Mouse (Mus musculus): ENCODE results near the gene Zkscan7. TPM values are rescaled to one million over a fixed set of nuclear protein-coding genes. Genes with fewer than 3 reads are reported as not detected.

The Zkscan7 gene
- polyA plus RNA-seq, 1 experiment = 4.0 TPM

DNA sequence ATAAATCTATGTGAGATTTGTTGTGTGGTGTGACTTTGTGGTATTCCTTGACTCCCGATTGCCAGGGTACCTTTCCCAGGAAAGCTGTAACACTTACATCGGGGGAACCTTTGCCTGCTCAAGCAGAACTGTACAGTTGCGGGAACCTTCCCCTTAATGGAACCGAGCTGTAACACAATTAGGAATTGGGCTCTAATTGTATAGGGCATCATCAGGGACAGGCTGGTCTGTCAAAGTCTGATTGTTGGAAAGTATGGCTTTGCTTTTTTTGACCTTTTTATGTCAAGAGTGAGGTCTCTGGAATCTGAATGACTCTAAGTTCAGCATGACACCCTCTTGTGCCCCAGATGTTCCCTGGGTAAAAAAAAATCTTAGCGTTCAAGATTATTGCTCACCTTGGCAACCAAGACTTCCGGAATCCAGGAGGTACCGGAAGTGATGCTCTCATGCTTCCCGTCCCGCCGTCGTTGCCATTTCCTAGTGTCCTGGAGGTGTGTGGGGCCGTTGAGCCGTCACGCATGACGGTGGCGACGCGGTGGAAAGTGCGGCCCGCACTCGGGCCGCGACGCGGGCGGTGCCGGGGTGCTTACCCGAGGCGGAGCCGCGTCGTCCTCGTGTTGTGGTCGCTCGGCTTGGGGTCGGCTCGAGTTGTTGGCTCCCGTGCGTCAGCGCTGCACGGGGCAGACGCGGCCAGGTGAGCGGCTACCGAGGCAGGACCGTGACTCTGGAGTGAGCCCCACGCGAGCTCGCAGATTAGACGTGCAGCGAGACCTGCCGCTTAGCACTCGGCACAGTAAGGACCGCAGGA is 1.1 kb downstream of the Zkscan7 start:
- H3K4me3 ChIP-seq (replicated peaks; ENCODE audit: extremely low read depth, low read depth, low read length) = peak overlapping the region; percentile 96
- TF ChIP-seq POLR2A (IDR thresholded peaks at IDR 0.05; ENCODE audit: borderline replicate concordance, extremely low read depth, low read depth, low read length) (peak; percentile 84; the same call in 1 of the 2 replicates), CTCF (IDR thresholded peaks at IDR 0.05; ENCODE audit: insufficient read depth, low read length) (no peak)
- DNase-seq = peak; percentile 61
- no peaks in the 10 kb centered on the region; the same call in 1 of the 2 replicates for H3K4me1 ChIP-seq (ENCODE audit: control insufficient read depth, insufficient read depth, low read length)
- WGBS = 7% methylated on average over 54 of the region's 54 CpGs

DNA sequence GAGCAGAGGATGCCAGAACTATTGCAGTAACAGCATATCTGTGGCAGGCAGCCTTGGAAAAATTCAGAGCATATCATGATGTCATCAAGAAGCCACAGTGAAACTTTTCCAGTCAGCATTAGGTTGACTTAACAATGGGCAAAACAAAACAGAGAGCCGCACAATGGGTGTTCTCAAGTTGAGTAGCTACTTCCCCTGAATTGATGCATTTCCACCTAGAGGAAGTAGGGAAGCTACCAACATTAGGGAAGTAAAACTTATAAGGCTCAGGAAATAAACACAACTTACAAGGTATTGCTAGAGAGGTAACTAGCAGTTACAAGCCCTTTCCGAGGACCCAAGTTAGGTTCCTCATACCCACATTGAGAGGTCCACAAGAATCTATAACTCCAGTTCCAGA is 15.6 kb downstream of the Zkscan7 start:
- TF ChIP-seq POLR2A (IDR thresholded peaks at IDR 0.05; ENCODE audit: borderline replicate concordance, extremely low read depth, low read depth, low read length) (no peak), CTCF (IDR thresholded peaks at IDR 0.05; ENCODE audit: insufficient read depth, low read length) (no peak)
- 77% methylated on average over 2 of the region's 2 CpGs for WGBS
- no peak for DNase-seq
- Histone ChIP-seq H3K4me1 (ENCODE audit: control insufficient read depth, insufficient read depth, low read length) (no peaks in the 10 kb centered on the region), H3K4me3 (replicated peaks; ENCODE audit: extremely low read depth, low read depth, low read length) (no peak overlapping the region)

DNA sequence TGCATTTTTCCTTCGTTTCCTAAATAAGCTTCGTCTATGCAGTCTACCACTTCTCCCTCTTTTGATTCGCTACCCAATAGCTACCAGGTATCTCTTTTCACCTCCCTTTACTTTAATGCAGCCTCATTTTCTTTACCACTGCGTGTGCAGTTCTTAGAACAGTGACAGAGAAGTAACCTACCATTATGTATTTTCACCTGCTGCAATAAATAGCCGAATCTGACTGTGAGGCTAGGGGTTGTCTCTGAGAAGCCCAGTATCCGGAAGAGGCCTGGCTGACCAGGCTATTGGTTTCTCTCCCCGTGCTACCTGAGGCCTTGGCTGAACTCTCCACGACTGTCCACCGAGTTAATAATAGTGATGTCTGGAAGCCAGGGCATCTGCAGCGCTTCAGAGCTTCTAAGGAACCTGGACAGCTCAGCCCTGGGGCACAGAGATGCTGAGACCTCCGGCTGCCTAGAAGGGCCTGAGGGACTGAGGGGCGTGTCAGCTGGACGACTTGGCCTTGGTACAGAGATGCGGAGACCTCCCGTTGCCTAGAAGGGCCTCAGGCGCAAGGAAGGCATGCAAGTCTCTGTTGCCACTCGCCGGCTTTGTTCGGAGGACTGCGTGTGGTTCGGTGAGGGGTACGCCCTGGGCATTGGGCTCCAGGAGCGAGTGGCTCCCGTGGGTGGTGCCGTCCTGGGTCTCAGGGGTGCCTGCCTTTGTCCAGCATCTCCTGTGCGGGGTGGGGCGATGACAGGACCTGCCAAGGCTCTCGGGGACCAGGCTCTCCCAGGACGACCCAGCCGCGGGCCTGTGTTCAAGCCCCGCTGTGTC is 17.4 kb downstream of the Zkscan7 start:
- WGBS = 18% methylated on average over 32 of the region's 32 CpGs
- DNase-seq = peak; percentile 24
- TF ChIP-seq POLR2A (IDR thresholded peaks at IDR 0.05; ENCODE audit: borderline replicate concordance, extremely low read depth, low read depth, low read length) (peak; percentile 26; the same call in 1 of the 2 replicates), CTCF (IDR thresholded peaks at IDR 0.05; ENCODE audit: insufficient read depth, low read length) (no peak)

DNA sequence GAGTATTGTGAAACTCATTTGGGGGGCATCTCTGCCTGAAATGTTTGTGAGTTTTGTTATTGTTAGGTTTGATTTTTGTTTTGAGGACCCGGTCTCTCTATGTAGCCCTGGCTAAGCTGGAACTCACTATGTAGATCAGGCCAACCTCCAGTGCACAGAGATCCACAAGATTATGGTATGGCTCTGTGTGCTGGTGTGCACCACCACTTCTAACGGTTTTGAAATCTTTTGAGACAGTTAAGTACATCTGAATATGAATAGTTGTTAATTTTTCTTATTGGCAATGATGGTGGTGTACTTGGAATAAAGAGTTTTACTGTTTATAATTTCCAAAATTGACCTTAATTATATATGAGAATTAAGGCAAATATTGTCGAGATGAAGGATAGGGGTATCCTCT is 37.0 kb downstream of the Zkscan7 start:
- 33% methylated on average over 3 of the region's 3 CpGs for WGBS
- Histone ChIP-seq H3K4me3 (replicated peaks; ENCODE audit: extremely low read depth, low read depth, low read length) (peak overlapping the region; percentile 78), H3K4me1 (ENCODE audit: control insufficient read depth, insufficient read depth, low read length) (no peaks in the 10 kb centered on the region)
- no peak for DNase-seq
- TF ChIP-seq POLR2A (IDR thresholded peaks at IDR 0.05; ENCODE audit: borderline replicate concordance, extremely low read depth, low read depth, low read length) (no peak), CTCF (IDR thresholded peaks at IDR 0.05; ENCODE audit: insufficient read depth, low read length) (no peak)

More for the DNA sequence above, 17.4 kb downstream of the Zkscan7 start:
- Histone ChIP-seq H3K4me3 (replicated peaks; ENCODE audit: extremely low read depth, low read depth, low read length) (peak overlapping the region; percentile 54), H3K4me1 (ENCODE audit: control insufficient read depth, insufficient read depth, low read length) (no peaks in the 10 kb centered on the region)

DNA sequence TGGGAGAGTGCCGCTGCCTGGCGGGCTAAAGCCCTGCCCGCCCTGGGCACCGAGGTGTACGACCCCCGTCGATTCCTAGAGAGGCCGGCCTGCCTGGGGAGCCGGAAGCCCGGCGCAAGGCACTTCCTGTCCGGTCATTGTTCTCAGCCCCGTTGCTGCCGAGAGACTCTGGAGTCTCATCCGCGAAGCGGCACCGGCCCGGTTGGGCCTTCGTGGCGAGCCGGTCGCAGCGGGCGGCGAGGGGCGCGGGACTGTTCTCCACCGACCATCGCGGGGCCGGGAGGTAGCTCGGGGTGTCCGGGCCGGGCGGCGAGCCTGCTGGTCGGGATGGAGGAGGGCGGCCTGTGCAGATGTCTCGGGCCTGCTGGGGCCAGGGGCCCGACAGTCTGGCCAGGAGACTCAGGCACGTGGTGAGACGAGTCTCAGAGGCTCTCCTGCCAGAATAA is 37.5 kb downstream of the Zkscan7 start, which contains the start of gene Zfp105:
Gene Zfp105 (plus strand): TSS at position 137 of the 446 bp plus-strand sequence.
- WGBS = 1% methylated on average over 41 of the region's 43 CpGs
- peak within 1 kb of the TSS; percentile 78 for H3K4me3 ChIP-seq (replicated peaks; ENCODE audit: extremely low read depth, low read depth, low read length)
- no peaks in the 10 kb centered on the region for H3K4me1 ChIP-seq (ENCODE audit: control insufficient read depth, insufficient read depth, low read length)
- peak; percentile 62 for DNase-seq
- TF ChIP-seq CTCF (IDR thresholded peaks at IDR 0.05; ENCODE audit: insufficient read depth, low read length) = no peak
- peak; percentile 33; the same call in 1 of the 2 replicates for TF ChIP-seq POLR2A (IDR thresholded peaks at IDR 0.05; ENCODE audit: borderline replicate concordance, extremely low read depth, low read depth, low read length)

GRCm38 (mm10) chr9:122928915-122929314 is 43.4 kb downstream of the Zkscan7 start:
- Histone ChIP-seq H3K4me3 (replicated peaks; ENCODE audit: extremely low read depth, low read depth, low read length) (no peak overlapping the region), H3K4me1 (ENCODE audit: control insufficient read depth, insufficient read depth, low read length) (no peaks in the 10 kb centered on the region)
- WGBS = 95% methylated on average over 3 of the region's 3 CpGs
- TF ChIP-seq POLR2A (IDR thresholded peaks at IDR 0.05; ENCODE audit: borderline replicate concordance, extremely low read depth, low read depth, low read length) (no peak), CTCF (IDR thresholded peaks at IDR 0.05; ENCODE audit: insufficient read depth, low read length) (no peak)
- no peak for DNase-seq

Other genes with a start within 250 kb of the Zkscan7 start
- 0.02 TPM in 1 of 2 replicates, not detected in the other for gene Topaz1, start 138.3 kb upstream of the Zkscan7 start, polyA plus RNA-seq (2012; rRNA removed)
- gene Tcaim, start 80.1 kb upstream of the Zkscan7 start, polyA plus RNA-seq (2012; rRNA removed) = 2.8 and 3.9 TPM in 2 replicates
- gene Gm35549, start 41.6 kb upstream of the Zkscan7 start, polyA plus RNA-seq (2012; rRNA removed) = not detected in 2 replicates
- gene Zfp445, start 19.7 kb upstream of the Zkscan7 start, polyA plus RNA-seq (2012; rRNA removed) = 23.1 and 36.9 TPM in 2 replicates
- 1.1 and 1.7 TPM in 2 replicates for gene Zfp105, start 37.4 kb downstream of the Zkscan7 start, polyA plus RNA-seq (2012; rRNA removed)
- gene 1110059G10Rik, start 65.3 kb downstream of the Zkscan7 start, polyA plus RNA-seq (2012; rRNA removed) = 1.3 and 2.4 TPM in 2 replicates
- 0.81 and 0.92 TPM in 2 replicates for gene Kif15, start 65.4 kb downstream of the Zkscan7 start, polyA plus RNA-seq (2012; rRNA removed)
- gene Tmem42, start 135.6 kb downstream of the Zkscan7 start, polyA plus RNA-seq (2012; rRNA removed) = 28.4 and 30.1 TPM in 2 replicates
- gene Tgm4, start 149.0 kb downstream of the Zkscan7 start, polyA plus RNA-seq (2012; rRNA removed) = 0.24 and 0.28 TPM in 2 replicates
- gene Zdhhc3, start 227.5 kb downstream of the Zkscan7 start, polyA plus RNA-seq (2012; rRNA removed) = 253 and 404 TPM in 2 replicates
- 57.4 and 80.6 TPM in 2 replicates for gene Exosc7, start 227.5 kb downstream of the Zkscan7 start, polyA plus RNA-seq (2012; rRNA removed)

Measured in lung, adult 2 months (tissue).